Mouse (Mus musculus): Measurements from ENCODE around the gene Eps8. TPM values are rescaled to one million over a fixed set of nuclear protein-coding genes. Genes with fewer than 3 reads are reported as not detected.
"Not testable (repeated sequence)": the region's sequence is repeated elsewhere in the genome, so short reads cannot be mapped to it uniquely, and the experiment has no call there.

The Eps8 gene
- polyA plus RNA-seq, 1 experiment from 2014 or later, result 4.8 TPM

DNA sequence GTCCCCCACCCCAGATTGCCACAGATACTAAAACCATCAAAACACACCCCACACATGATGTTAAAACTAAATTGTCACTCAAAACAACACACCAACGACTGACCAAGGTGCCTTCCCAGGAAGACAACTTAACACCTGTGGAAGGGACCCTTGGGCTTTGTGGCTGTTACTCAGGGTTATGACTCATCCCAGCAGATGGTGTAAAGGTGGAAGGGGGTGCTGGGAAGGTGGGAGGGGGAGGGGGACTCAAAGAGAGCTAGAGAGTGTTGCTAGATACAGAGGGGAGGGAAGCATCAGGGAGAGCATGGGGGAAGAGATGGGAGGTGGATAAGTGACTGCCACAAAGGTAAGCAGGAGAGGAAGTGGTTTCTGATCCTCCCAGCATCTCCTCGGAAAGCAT is 163.0 kb downstream of the Eps8 start:
- TF ChIP-seq EP300 (IDR thresholded peaks at IDR 0.05; ENCODE audit: low read depth) (no peak), CTCF (IDR thresholded peaks at IDR 0.05; ENCODE audit: low read depth) (no peak)
- H3K27me3 ChIP-seq (ENCODE audit: insufficient read depth, low read length), result no peaks in the 10 kb centered on the region
- ATAC-seq (no peak), DNase-seq (no peak)
- no peak overlapping the region for H3K4me2 ChIP-seq (ENCODE audit: low read depth, low read length)
- no peak overlapping the region for H3K4me3 ChIP-seq (ENCODE audit: low read depth, low read length)
- H3K27ac ChIP-seq (ENCODE audit: low read depth), result no peak overlapping the region
- H3K9me3 ChIP-seq (ENCODE audit: low read length), result no peaks in the 10 kb centered on the region
- no peaks in the 10 kb centered on the region for H3K4me1 ChIP-seq (ENCODE audit: insufficient read depth)
- WGBS (ENCODE audit: insufficient replicate concordance), result 36% methylated on average over 2 of the region's 2 CpGs
- H3K36me3 ChIP-seq (replicated peaks; ENCODE audit: insufficient read depth, low read length), result no peaks in the 10 kb centered on the region
- no peak overlapping the region for H3K9ac ChIP-seq (replicated peaks)

DNA sequence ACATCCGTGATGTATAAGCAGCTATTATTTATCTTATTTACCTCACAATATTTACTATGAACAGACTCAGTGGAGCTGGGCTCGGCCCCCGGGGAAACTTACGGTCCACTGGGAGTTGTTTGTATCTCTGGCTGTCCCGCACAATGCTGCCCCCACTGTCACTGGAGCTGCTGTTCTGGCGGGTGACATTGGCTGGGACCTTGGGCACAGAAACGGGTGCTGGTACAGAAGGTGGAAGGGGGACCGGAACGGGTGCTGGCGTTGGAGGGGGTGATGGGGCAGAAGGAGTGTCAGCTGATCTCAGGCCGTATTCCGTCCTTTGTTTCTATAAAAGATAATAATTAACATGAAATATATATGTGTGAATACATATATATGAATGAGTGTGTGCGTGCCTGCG is 164.6 kb downstream of the Eps8 start:
- Histone ChIP-seq H3K9ac (replicated peaks) (no peak overlapping the region), H3K27ac (ENCODE audit: low read depth) (no peak overlapping the region), H3K36me3 (replicated peaks; ENCODE audit: insufficient read depth, low read length) (no peaks in the 10 kb centered on the region), H3K9me3 (ENCODE audit: low read length) (no peaks in the 10 kb centered on the region), H3K27me3 (ENCODE audit: insufficient read depth, low read length) (no peaks in the 10 kb centered on the region), H3K4me1 (ENCODE audit: insufficient read depth) (no peaks in the 10 kb centered on the region), H3K4me3 (ENCODE audit: low read depth, low read length) (no peak overlapping the region), H3K4me2 (ENCODE audit: low read depth, low read length) (no peak overlapping the region)
- 82% methylated on average over 14 of the region's 14 CpGs for WGBS (ENCODE audit: insufficient replicate concordance)
- TF ChIP-seq EP300 (IDR thresholded peaks at IDR 0.05; ENCODE audit: low read depth), result no peak
- ATAC-seq (no peak), DNase-seq (no peak)

DNA sequence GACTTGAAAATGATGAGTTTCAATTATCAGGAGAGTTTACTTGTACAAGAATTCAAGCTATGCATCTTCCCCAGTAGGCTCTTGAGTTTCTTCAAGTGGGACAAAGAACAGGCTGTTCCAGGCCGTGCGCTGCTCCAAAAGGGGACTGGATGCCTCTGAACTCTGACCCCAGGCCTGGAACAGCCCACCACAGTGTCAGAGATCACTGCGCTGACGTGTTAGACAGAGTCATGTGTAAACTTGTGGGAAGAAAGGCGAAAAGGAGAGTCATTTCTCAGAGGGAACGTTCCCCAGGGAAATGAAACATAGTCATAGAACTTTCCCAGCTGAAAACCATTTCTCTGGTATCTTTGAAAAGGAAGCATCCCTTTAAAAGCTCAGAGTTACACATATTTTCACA is 167.2 kb downstream of the Eps8 start:
- TF ChIP-seq CTCF (IDR thresholded peaks at IDR 0.05; ENCODE audit: low read depth) (no peak), EP300 (IDR thresholded peaks at IDR 0.05; ENCODE audit: low read depth) (peak; percentile 23; the same call in 1 of the 2 replicates)
- Histone ChIP-seq H3K36me3 (replicated peaks; ENCODE audit: insufficient read depth, low read length) (no peaks in the 10 kb centered on the region), H3K4me1 (ENCODE audit: insufficient read depth) (no peaks in the 10 kb centered on the region), H3K27me3 (ENCODE audit: insufficient read depth, low read length) (no peaks in the 10 kb centered on the region), H3K4me3 (ENCODE audit: low read depth, low read length) (no peak overlapping the region), H3K4me2 (ENCODE audit: low read depth, low read length) (no peak overlapping the region), H3K27ac (ENCODE audit: low read depth) (no peak overlapping the region), H3K9ac (replicated peaks) (no peak overlapping the region), H3K9me3 (ENCODE audit: low read length) (no peaks in the 10 kb centered on the region)
- DNase-seq, result no peak
- no peak for ATAC-seq
- 63% methylated on average over 6 of the region's 6 CpGs for WGBS (ENCODE audit: insufficient replicate concordance)

DNA sequence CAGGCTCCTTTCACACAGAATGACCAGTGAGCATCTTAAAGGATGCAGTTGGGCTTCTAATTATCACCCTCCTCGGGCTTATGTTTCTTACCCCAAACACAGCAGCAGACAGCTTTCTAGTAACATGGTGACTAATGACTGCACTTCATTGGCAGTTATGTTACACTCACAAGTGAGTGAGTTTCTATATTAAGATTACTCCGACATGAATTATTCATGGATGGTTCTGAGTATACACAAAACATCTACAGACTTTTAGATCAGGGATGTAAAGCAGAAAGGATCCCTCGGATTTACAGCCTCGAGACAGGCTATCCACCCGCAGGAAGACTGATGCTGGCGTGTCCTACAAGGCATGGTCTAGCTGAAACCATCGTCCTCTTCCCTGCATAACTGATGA is 171.8 kb downstream of the Eps8 start:
- Histone ChIP-seq H3K36me3 (replicated peaks; ENCODE audit: insufficient read depth, low read length) (no peaks in the 10 kb centered on the region), H3K27me3 (ENCODE audit: insufficient read depth, low read length) (no peaks in the 10 kb centered on the region), H3K4me3 (ENCODE audit: low read depth, low read length) (no peak overlapping the region), H3K9ac (replicated peaks) (no peak overlapping the region), H3K9me3 (ENCODE audit: low read length) (no peaks in the 10 kb centered on the region), H3K4me1 (ENCODE audit: insufficient read depth) (no peaks in the 10 kb centered on the region), H3K27ac (ENCODE audit: low read depth) (no peak overlapping the region), H3K4me2 (ENCODE audit: low read depth, low read length) (no peak overlapping the region)
- TF ChIP-seq CTCF (IDR thresholded peaks at IDR 0.05; ENCODE audit: low read depth) (no peak), EP300 (IDR thresholded peaks at IDR 0.05; ENCODE audit: low read depth) (no peak)
- ATAC-seq (no peak), DNase-seq (no peak)
- WGBS (ENCODE audit: insufficient replicate concordance), result 86% methylated on average over 7 of the region's 7 CpGs

DNA sequence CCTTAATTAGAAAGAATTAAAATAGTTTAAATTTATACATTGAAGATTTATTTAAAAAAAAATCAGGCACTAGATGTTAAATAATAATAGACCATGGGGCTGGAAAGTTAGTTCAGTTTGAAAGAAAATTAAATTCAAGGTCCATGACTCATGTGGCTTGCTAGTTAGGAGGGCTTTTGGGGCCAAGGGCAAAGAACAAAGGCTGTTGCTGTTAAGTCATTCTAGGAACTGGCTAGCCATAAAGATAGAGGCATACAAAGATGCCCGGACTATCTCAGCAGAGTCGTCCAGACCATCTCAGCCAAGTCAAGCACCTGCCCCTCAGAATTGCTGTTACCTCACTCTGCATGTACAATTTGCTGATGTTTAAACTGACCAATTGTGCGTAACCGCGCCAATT is 179.0 kb downstream of the Eps8 start:
- H3K36me3 ChIP-seq (replicated peaks; ENCODE audit: insufficient read depth, low read length); H3K9me3 ChIP-seq (ENCODE audit: low read length); H3K4me2 ChIP-seq (ENCODE audit: low read depth, low read length); ATAC-seq; H3K9ac ChIP-seq (replicated peaks); H3K27me3 ChIP-seq (ENCODE audit: insufficient read depth, low read length); H3K27ac ChIP-seq (ENCODE audit: low read depth); H3K4me3 ChIP-seq (ENCODE audit: low read depth, low read length); H3K4me1 ChIP-seq (ENCODE audit: insufficient read depth); DNase-seq: not testable (repeated sequence)
- 90% methylated on average over 5 of the region's 5 CpGs for WGBS (ENCODE audit: insufficient replicate concordance)

DNA sequence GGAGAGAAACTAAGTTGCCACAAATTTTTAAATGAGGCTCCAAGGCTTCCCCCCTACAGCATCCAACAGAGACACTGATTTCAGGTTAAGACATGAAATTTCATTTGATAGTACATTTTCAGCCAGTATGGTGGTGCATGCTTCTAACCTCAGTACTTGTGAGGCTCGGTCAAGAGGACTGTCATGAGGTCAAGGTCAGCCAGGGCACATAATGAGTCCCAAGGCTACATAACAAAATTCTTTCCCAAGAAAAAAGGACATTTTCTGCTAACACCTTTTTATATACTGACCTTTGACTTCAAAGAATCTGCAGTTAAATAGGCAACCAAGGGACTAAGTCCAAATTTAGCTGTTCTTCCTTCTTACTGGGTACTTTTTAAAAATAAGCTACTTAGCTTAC is 181.2 kb downstream of the Eps8 start:
- Histone ChIP-seq H3K9me3 (ENCODE audit: low read length) (peaks cover 7% of the 10 kb centered on the region), H3K4me1 (ENCODE audit: insufficient read depth) (no peaks in the 10 kb centered on the region), H3K9ac (replicated peaks) (no peak overlapping the region), H3K4me2 (ENCODE audit: low read depth, low read length) (no peak overlapping the region), H3K27me3 (ENCODE audit: insufficient read depth, low read length) (no peaks in the 10 kb centered on the region), H3K4me3 (ENCODE audit: low read depth, low read length) (no peak overlapping the region), H3K27ac (ENCODE audit: low read depth) (no peak overlapping the region), H3K36me3 (replicated peaks; ENCODE audit: insufficient read depth, low read length) (no peaks in the 10 kb centered on the region)
- no peak for TF ChIP-seq CTCF (IDR thresholded peaks at IDR 0.05; ENCODE audit: low read depth)
- TF ChIP-seq EP300 (IDR thresholded peaks at IDR 0.05; ENCODE audit: low read depth), result no peak
- DNase-seq (no peak), ATAC-seq (no peak)
- WGBS (ENCODE audit: insufficient replicate concordance), result 63% methylated on average over 1 of the region's 1 CpGs

DNA sequence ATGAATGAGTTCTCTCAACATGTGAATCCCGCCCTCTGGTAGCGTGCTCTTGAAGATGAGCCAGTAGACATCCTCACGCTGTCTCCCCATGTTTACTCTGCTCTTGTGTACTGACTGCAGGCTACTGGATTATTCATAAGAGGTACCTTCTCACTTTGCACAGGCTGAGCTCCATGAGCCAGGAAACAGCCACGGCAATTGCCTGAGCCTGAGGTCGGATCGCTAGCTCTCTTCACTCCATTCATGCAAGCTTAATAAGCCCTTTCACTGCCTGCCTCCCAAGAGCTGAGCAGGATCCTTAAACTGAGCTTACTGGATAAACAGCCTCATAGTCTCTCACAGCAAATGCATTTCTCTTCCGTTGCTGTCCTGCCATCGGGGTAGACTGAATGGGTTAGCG is 182.5 kb downstream of the Eps8 start:
- 83% methylated on average over 9 of the region's 9 CpGs for WGBS (ENCODE audit: insufficient replicate concordance)
- Histone ChIP-seq H3K9ac (replicated peaks) (no peak overlapping the region), H3K4me1 (ENCODE audit: insufficient read depth) (no peaks in the 10 kb centered on the region), H3K4me3 (ENCODE audit: low read depth, low read length) (no peak overlapping the region), H3K4me2 (ENCODE audit: low read depth, low read length) (no peak overlapping the region), H3K36me3 (replicated peaks; ENCODE audit: insufficient read depth, low read length) (no peaks in the 10 kb centered on the region), H3K9me3 (ENCODE audit: low read length) (peaks cover 7% of the 10 kb centered on the region), H3K27me3 (ENCODE audit: insufficient read depth, low read length) (no peaks in the 10 kb centered on the region), H3K27ac (ENCODE audit: low read depth) (no peak overlapping the region)
- DNase-seq (no peak), ATAC-seq (no peak)
- TF ChIP-seq EP300 (IDR thresholded peaks at IDR 0.05; ENCODE audit: low read depth) (no peak), CTCF (IDR thresholded peaks at IDR 0.05; ENCODE audit: low read depth) (no peak)

All from liver, postnatal 0 days (tissue).